Mouse (Mus musculus) midbrain, embryonic 13.5 days (tissue): ENCODE measurements at regions not wholly inside any gene's neighbourhood (a gene's known extent, or its start where the extent isn't known, plus 50 kb on each side); places are given as distances from the start of the nearest gene placed in this dataset.
A peak's percentile ranks its signal among the peaks of the same experiment; 100 is the strongest.

Experiments
- ATAC-seq: fragments of 200-750 bp; cut with Nextera tagmentation; 2 replicates; pipeline ENCODE4 v1.8.0; 2017; ENCODE audit warnings: mild to moderate bottlenecking, moderate TSS enrichment, moderate library complexity
- H3K27ac ChIP-seq: fragments of 300-500 bp; sonication (generic); 2 replicates; pipeline ENCODE4 v1.5.1; 2015; ENCODE audit warnings: inconsistent platforms, mild to moderate bottlenecking, moderate library complexity
- H3K27me3 ChIP-seq: fragments of 300-500 bp; sonication (generic); 2 replicates; pipeline ENCODE4 v1.6.1; 2015; ENCODE audit warnings: mild to moderate bottlenecking, inconsistent platforms
- H3K36me3 ChIP-seq: fragments of 300-500 bp; sonication (generic); 2 replicates; pipeline ENCODE4 v1.6.1; 2015; ENCODE audit warnings: mild to moderate bottlenecking, inconsistent platforms
- H3K4me1 ChIP-seq: fragments of 300-500 bp; sonication (generic); replicated peaks from 2 replicates; pipeline ENCODE4 v1.6.1; 2015; ENCODE audit warnings: inconsistent platforms
- H3K4me2 ChIP-seq: fragments of 300-500 bp; sonication (generic); replicated peaks from 2 replicates; pipeline ENCODE4 v1.6.1; 2015; ENCODE audit warnings: moderate library complexity, mild to moderate bottlenecking, inconsistent platforms
- H3K4me3 ChIP-seq: fragments of 300-500 bp; sonication (generic); replicated peaks from 2 replicates; pipeline ENCODE4 v1.5.1; 2015; ENCODE audit warnings: mild to moderate bottlenecking, inconsistent platforms
- H3K9ac ChIP-seq: fragments of 300-500 bp; sonication (generic); replicated peaks from 2 replicates; pipeline ENCODE4 v1.6.1; 2015; ENCODE audit warnings: mild to moderate bottlenecking, inconsistent platforms
- H3K9me3 ChIP-seq: fragments of 300-500 bp; sonication (generic); 2 replicates; pipeline ENCODE4 v1.6.1; 2016; ENCODE audit warnings: mild to moderate bottlenecking, inconsistent platforms
- WGBS: fragments of 180-500 bp; shearing (Covaris S2); methylation state at CpG from one replicate; pipeline ENCODE4 v1.1.7; 2015; 5-methylcytosine and 5-hydroxymethylcytosine counted together

DNA sequence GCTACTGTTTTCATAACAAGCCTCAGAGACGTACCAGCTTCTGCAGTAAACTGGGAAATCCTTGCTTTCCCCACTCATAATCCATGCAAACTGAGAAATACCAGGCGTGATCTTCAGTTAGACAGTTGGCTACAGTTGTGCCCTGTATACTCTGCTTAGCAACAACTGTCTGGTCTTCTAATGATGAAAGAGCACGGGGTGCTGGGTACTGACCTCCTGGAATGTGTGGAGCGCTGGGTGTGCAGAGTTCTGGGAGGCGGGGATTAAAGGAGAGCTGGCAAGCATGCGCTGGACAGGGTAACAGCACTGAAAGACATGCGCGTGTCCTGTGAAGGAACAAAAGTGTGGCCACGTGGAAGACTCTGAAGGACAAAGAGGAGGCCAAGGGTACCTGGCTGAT lies 52.2 kb upstream of the Vgll2 start:
- Histone ChIP-seq H3K9me3 (no peaks in the 10 kb centered on the region), H3K27me3 (no peaks in the 10 kb centered on the region), H3K27ac (no peak overlapping the region), H3K4me3 (no peak overlapping the region), H3K4me1 (no peaks in the 10 kb centered on the region), H3K9ac (no peak overlapping the region), H3K4me2 (no peak overlapping the region), H3K36me3 (no peaks in the 10 kb centered on the region)
- ATAC-seq: peak; percentile 34; the same call in 1 of the 2 replicates
- WGBS: 73% methylated on average over 9 of the region's 9 CpGs
